Mouse (Mus musculus) limb, embryonic 10.5 days (tissue): ENCODE data around the gene Mettl2. TPM values are rescaled to one million over a fixed set of nuclear protein-coding genes. Genes with fewer than 3 reads are reported as not detected.

Experiments
- DNase-seq: peaks from one replicate; pipeline ENCODE4 v3.0.0-alpha.2; 2017; ENCODE audit warnings: low spot score
- H3K27ac ChIP-seq: fragments of 300-500 bp; sonication (generic); 2 replicates; pipeline ENCODE4 v1.5.1; 2016; ENCODE audit warnings: mild to moderate bottlenecking
- H3K27me3 ChIP-seq: fragments of 300-500 bp; sonication (generic); 2 replicates; pipeline ENCODE4 v1.6.1; 2016; ENCODE audit warnings: low read depth, mild to moderate bottlenecking; ENCODE audit not compliant: poor library complexity, severe bottlenecking
- H3K36me3 ChIP-seq: fragments of 300-500 bp; sonication (generic); 2 replicates; pipeline ENCODE4 v1.6.1; 2016; ENCODE audit warnings: mild to moderate bottlenecking, moderate library complexity
- H3K4me1 ChIP-seq: fragments of 300-500 bp; sonication (generic); 2 replicates; pipeline ENCODE4 v1.6.1; 2016
- H3K4me3 ChIP-seq: fragments of 300-500 bp; sonication (generic); 2 replicates; pipeline ENCODE4 v1.5.1; 2016; ENCODE audit warnings: mild to moderate bottlenecking, moderate library complexity
- H3K9me3 ChIP-seq: fragments of 300-500 bp; sonication (generic); replicated peaks from 2 replicates; pipeline ENCODE4 v1.6.1; 2016; ENCODE audit warnings: mild to moderate bottlenecking
- WGBS: fragments of 180-500 bp; shearing (Covaris S2); methylation state at CpG from one replicate; pipeline ENCODE4 v1.1.7; 2016; 5-methylcytosine and 5-hydroxymethylcytosine counted together
- polyA plus RNA-seq: library from polyadenylated mRNA; unstranded; fragments of >200 nt; fragmentation: Nextera tagmentation; extraction: Ambion mirVana; gene quantifications from 2 replicates; pipeline ENCODE4 v1.2.1, GENCODE M21; 2016

The Mettl2 gene
- polyA plus RNA-seq, 1 experiment from 2014 or later, result 59.2 TPM

GRCm38 (mm10) chr11:105184678-105185077, 58.5 kb downstream of the Mettl2 start:
- Histone ChIP-seq H3K27me3 (no peaks in the 10 kb centered on the region), H3K4me3 (no peak overlapping the region), H3K9me3 (no peaks in the 10 kb centered on the region), H3K4me1 (peaks cover 21% of the 10 kb centered on the region), H3K36me3 (peaks cover 59% of the 10 kb centered on the region), H3K27ac (no peak overlapping the region)
- DNase-seq, result no peak
- WGBS, result 88% methylated on average over 3 of the region's 3 CpGs

Other genes starting within 250 kb of the Mettl2 start
- not detected in 2 replicates for gene Efcab3, start 62.8 kb upstream of the Mettl2 start, polyA plus RNA-seq
- gene Gm10842, start 20.5 kb downstream of the Mettl2 start, polyA plus RNA-seq, result not detected in 2 replicates
- gene Tlk2, start 52.4 kb downstream of the Mettl2 start, polyA plus RNA-seq, result 21.4 and 23.0 TPM in 2 replicates
- 27.6 and 31.6 TPM in 2 replicates for gene Mrc2, start 166.2 kb downstream of the Mettl2 start, polyA plus RNA-seq